Mouse (Mus musculus): Measurements from ENCODE around the gene Pip5k1b.

DNA sequence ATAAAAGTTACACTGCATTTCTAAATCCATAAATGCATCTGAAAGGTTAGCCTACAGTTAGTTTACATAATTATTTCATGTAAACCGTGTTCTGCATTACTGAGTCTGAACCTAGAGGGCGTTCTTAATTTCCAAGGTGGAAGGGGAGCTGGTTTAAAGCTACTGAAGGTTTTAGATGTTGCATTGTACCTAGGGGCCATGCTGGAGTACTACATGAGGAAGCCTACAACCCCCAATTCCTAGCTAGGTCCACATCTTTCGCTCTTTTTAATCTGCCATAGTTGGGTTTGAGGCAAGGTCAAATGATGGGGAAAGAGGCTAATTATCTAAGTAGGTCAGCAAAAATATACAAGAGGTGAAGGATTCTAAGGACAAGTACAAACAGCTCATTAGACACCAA, 104.0 kb downstream of the Pip5k1b start:
- no peak for TF ChIP-seq CTCF (IDR thresholded peaks at IDR 0.05; ENCODE audit: control insufficient read depth, insufficient read depth, insufficient read length)
- no peak for TF ChIP-seq CEBPB (IDR thresholded peaks at IDR 0.05; ENCODE audit: low read depth)
- no peak for TF ChIP-seq MYOG (IDR thresholded peaks at IDR 0.05; ENCODE audit: control insufficient read depth, extremely low read depth, insufficient read length)
- TF ChIP-seq FOSL1 (IDR thresholded peaks at IDR 0.05; ENCODE audit: insufficient read depth, low read length, poor library complexity, severe bottlenecking), result no peak
- no peak for TF ChIP-seq MAX (IDR thresholded peaks at IDR 0.05)
- TF ChIP-seq USF1 (IDR thresholded peaks at IDR 0.05; ENCODE audit: low read depth), result no peak
- no peak for TF ChIP-seq MYOD1 (IDR thresholded peaks at IDR 0.05; ENCODE audit: control insufficient read depth, insufficient read length, low read depth)
